Mouse (Mus musculus): ENCODE measurements around the gene Shb. TPM values are rescaled to one million over a fixed set of nuclear protein-coding genes. Genes with fewer than 3 reads are reported as not detected.

Gene Shb
- polyA plus RNA-seq, 1 experiment from 2014 or later: 6.8 TPM

GRCm38 (mm10) chr4:45540151-45540933 is 8.1 kb upstream of the Shb start:
- Histone ChIP-seq H3K4me1 (peaks cover 5% of the 10 kb centered on the region; the same call in 1 of the 2 replicates), H3K36me3 (no peaks in the 10 kb centered on the region), H3K27ac (no peak overlapping the region), H3K4me2 (no peak overlapping the region), H3K9ac (no peak overlapping the region), H3K27me3 (no peaks in the 10 kb centered on the region), H3K9me3 (no peaks in the 10 kb centered on the region), H3K4me3 (no peak overlapping the region)
- ATAC-seq (ENCODE audit: insufficient number of reproducible peaks, low FRiP score, low TSS enrichment, low read depth): no peak
- WGBS: 43% methylated on average over 15 of the region's 15 CpGs

GRCm38 (mm10) chr4:45539187-45539586 is 6.9 kb upstream of the Shb start:
- H3K27me3 ChIP-seq: no peaks in the 10 kb centered on the region
- H3K4me3 ChIP-seq: no peak overlapping the region
- no peak overlapping the region for H3K9ac ChIP-seq
- H3K4me1 ChIP-seq: peaks cover 5% of the 10 kb centered on the region; the same call in 1 of the 2 replicates
- no peak overlapping the region for H3K27ac ChIP-seq
- no peaks in the 10 kb centered on the region for H3K9me3 ChIP-seq
- H3K4me2 ChIP-seq: no peak overlapping the region
- no peak for ATAC-seq (ENCODE audit: insufficient number of reproducible peaks, low FRiP score, low TSS enrichment, low read depth)
- H3K36me3 ChIP-seq: no peaks in the 10 kb centered on the region

- Histone ChIP-seq H3K4me2 (no peak overlapping the region), H3K4me3 (no peak overlapping the region), H3K9me3 (no peaks in the 10 kb centered on the region), H3K27me3 (no peaks in the 10 kb centered on the region), H3K9ac (no peak overlapping the region), H3K36me3 (no peaks in the 10 kb centered on the region), H3K27ac (no peak overlapping the region), H3K4me1 (peaks cover 47% of the 10 kb centered on the region)
- no peak for ATAC-seq (ENCODE audit: insufficient number of reproducible peaks, low FRiP score, low TSS enrichment, low read depth)
- 45% methylated on average over 1 of the region's 1 CpGs for WGBS
Observed at GRCm38 (mm10) chr4:45533436-45533940, 1.2 kb upstream of the Shb start.

- peaks cover 69% of the 10 kb centered on the region for H3K4me1 ChIP-seq
- WGBS: under 1% methylated on average over 51 of the region's 68 CpGs
- H3K9me3 ChIP-seq: no peaks in the 10 kb centered on the region
Observed at GRCm38 (mm10) chr4:45530662-45531542, 1.4 kb downstream of the Shb start.

GRCm38 (mm10) chr4:45529986-45530597 is 2.2 kb downstream of the Shb start:
- peak overlapping the region; percentile 91 for H3K27ac ChIP-seq
- no peaks in the 10 kb centered on the region for H3K9me3 ChIP-seq
- WGBS: under 1% methylated on average over 75 of the region's 89 CpGs
- no peak; the same call in 1 of the 2 replicates for ATAC-seq (ENCODE audit: insufficient number of reproducible peaks, low FRiP score, low TSS enrichment, low read depth)
- no peaks in the 10 kb centered on the region for H3K36me3 ChIP-seq
- peak overlapping the region; percentile 63 for H3K4me3 ChIP-seq
- peak overlapping the region; percentile 94 for H3K4me2 ChIP-seq
- H3K27me3 ChIP-seq: no peaks in the 10 kb centered on the region
- H3K9ac ChIP-seq: peak overlapping the region; percentile 87
- H3K4me1 ChIP-seq: peaks cover 74% of the 10 kb centered on the region

More at GRCm38 (mm10) chr4:45530662-45531542, 1.4 kb downstream of the Shb start:
- peak; percentile 88 for ATAC-seq (ENCODE audit: insufficient number of reproducible peaks, low FRiP score, low TSS enrichment, low read depth)
- H3K36me3 ChIP-seq: no peaks in the 10 kb centered on the region
- peak overlapping the region; percentile 91 for H3K27ac ChIP-seq
- H3K9ac ChIP-seq: peak overlapping the region; percentile 87
- H3K4me2 ChIP-seq: peak overlapping the region; percentile 94
- H3K4me3 ChIP-seq: peak overlapping the region; percentile 63
- H3K27me3 ChIP-seq: no peaks in the 10 kb centered on the region

GRCm38 (mm10) chr4:45529201-45529985 is 2.9 kb downstream of the Shb start:
- WGBS: under 1% methylated on average over 71 of the region's 71 CpGs
- peak overlapping the region; percentile 87 for H3K9ac ChIP-seq
- no peak for ATAC-seq (ENCODE audit: insufficient number of reproducible peaks, low FRiP score, low TSS enrichment, low read depth)
- H3K4me2 ChIP-seq: peak overlapping the region; percentile 94
- no peaks in the 10 kb centered on the region for H3K27me3 ChIP-seq
- no peaks in the 10 kb centered on the region for H3K9me3 ChIP-seq
- peak overlapping the region; percentile 91 for H3K27ac ChIP-seq
- H3K4me3 ChIP-seq: peak overlapping the region; percentile 63
- peaks cover 74% of the 10 kb centered on the region for H3K4me1 ChIP-seq
- no peaks in the 10 kb centered on the region for H3K36me3 ChIP-seq

- Histone ChIP-seq H3K9me3 (no peaks in the 10 kb centered on the region), H3K4me2 (peak overlapping the region; percentile 94), H3K9ac (peak overlapping the region; percentile 87), H3K4me1 (peaks cover 72% of the 10 kb centered on the region), H3K4me3 (peak overlapping the region; percentile 63), H3K27me3 (no peaks in the 10 kb centered on the region), H3K27ac (peak overlapping the region; percentile 40; the same call in 1 of the 2 replicates), H3K36me3 (no peaks in the 10 kb centered on the region)
- ATAC-seq (ENCODE audit: insufficient number of reproducible peaks, low FRiP score, low TSS enrichment, low read depth): no peak
- WGBS: 4% methylated on average over 21 of the region's 21 CpGs
Observed at GRCm38 (mm10) chr4:45528355-45529198, 3.7 kb downstream of the Shb start.

GRCm38 (mm10) chr4:45527562-45528354 is 4.5 kb downstream of the Shb start:
- peak overlapping the region; percentile 94 for H3K4me2 ChIP-seq
- no peaks in the 10 kb centered on the region for H3K9me3 ChIP-seq
- no peaks in the 10 kb centered on the region for H3K36me3 ChIP-seq
- H3K9ac ChIP-seq: no peak overlapping the region
- H3K4me1 ChIP-seq: peaks cover 65% of the 10 kb centered on the region
- 82% methylated on average over 2 of the region's 2 CpGs for WGBS
- H3K27ac ChIP-seq: no peak overlapping the region
- no peak for ATAC-seq (ENCODE audit: insufficient number of reproducible peaks, low FRiP score, low TSS enrichment, low read depth)
- H3K27me3 ChIP-seq: no peaks in the 10 kb centered on the region
- peak overlapping the region; percentile 63 for H3K4me3 ChIP-seq

- Histone ChIP-seq H3K4me2 (peak overlapping the region; percentile 94), H3K9ac (no peak overlapping the region), H3K27me3 (no peaks in the 10 kb centered on the region), H3K27ac (no peak overlapping the region), H3K4me3 (no peak overlapping the region), H3K4me1 (peaks cover 63% of the 10 kb centered on the region), H3K36me3 (no peaks in the 10 kb centered on the region), H3K9me3 (no peaks in the 10 kb centered on the region)
- WGBS: 70% methylated on average over 2 of the region's 2 CpGs
- no peak for ATAC-seq (ENCODE audit: insufficient number of reproducible peaks, low FRiP score, low TSS enrichment, low read depth)
Observed at GRCm38 (mm10) chr4:45526846-45527561, 5.3 kb downstream of the Shb start.
